Mouse (Mus musculus) CH12.LX (cell line): ENCODE data around the gene 1110017D15Rik.

Source experiments
- BHLHE40 ChIP-seq: IDR thresholded peaks from 2 replicates; pipeline ENCODE4 v1.6.1; 2011; ENCODE audit warnings: mild to moderate bottlenecking, low read depth, low read length, improper control_type of control experiment
- CHD2 ChIP-seq: IDR thresholded peaks from 2 replicates; pipeline ENCODE4 v1.6.1; 2011; ENCODE audit warnings: low read length, improper control_type of control experiment
- CTCF ChIP-seq, 2 experiments: IDR thresholded peaks in 1 of 2; conservative IDR thresholded peaks in 1 of 2; 2 replicates each; pipeline ENCODE4 v1.5.1; 2011 to 2012; ENCODE audit warnings: low read depth in 2 of 2, low read length in 2 of 2, improper control_type of control experiment in 1 of 2, inconsistent platforms in 1 of 2, mild to moderate bottlenecking in 1 of 2, moderate library complexity in 1 of 2
- E2F4 ChIP-seq: IDR thresholded peaks from 2 replicates; pipeline ENCODE4 v1.6.1; 2011; ENCODE audit warnings: low read depth, low read length, improper control_type of control experiment; ENCODE audit not compliant: insufficient replicate concordance
- ELF1 ChIP-seq: IDR thresholded peaks from 2 replicates; pipeline ENCODE4 v1.6.1; 2014; ENCODE audit warnings: low read depth, mild to moderate bottlenecking, inconsistent platforms, low read length, improper control_type of control experiment
- EP300 ChIP-seq: IDR thresholded peaks from 2 replicates; pipeline ENCODE4 v1.6.1; 2011; ENCODE audit warnings: low read length, improper control_type of control experiment
- ETS1 ChIP-seq: conservative IDR thresholded peaks from 2 replicates; pipeline ENCODE4 v1.6.1; 2012; ENCODE audit warnings: low read depth, mild to moderate bottlenecking, inconsistent platforms, low read length, improper control_type of control experiment, moderate library complexity
- KAT2A ChIP-seq: IDR thresholded peaks from 2 replicates; pipeline ENCODE4 v1.6.1; 2012; ENCODE audit warnings: low read length, improper control_type of control experiment, inconsistent platforms; ENCODE audit not compliant: insufficient replicate concordance
- MAFK ChIP-seq: IDR thresholded peaks from 2 replicates; pipeline ENCODE4 v1.6.1; 2011; ENCODE audit warnings: low read length, improper control_type of control experiment; ENCODE audit not compliant: insufficient replicate concordance
- MXI1 ChIP-seq: IDR thresholded peaks from 2 replicates; pipeline ENCODE4 v1.6.1; 2011; ENCODE audit warnings: mild to moderate bottlenecking, low read depth, low read length, improper control_type of control experiment
- MYC ChIP-seq: IDR thresholded peaks from 2 replicates; pipeline ENCODE4 v1.6.1; 2011; ENCODE audit warnings: low read depth, mild to moderate bottlenecking, improper control_type of control experiment, low read length
- NELFE ChIP-seq: IDR thresholded peaks from 2 replicates; pipeline ENCODE4 v1.6.1; 2011; ENCODE audit warnings: low read depth, low read length, improper control_type of control experiment
- POLR2A ChIP-seq: IDR thresholded peaks from 2 replicates; pipeline ENCODE4 v1.6.1; 2011; ENCODE audit warnings: low read depth, mild to moderate bottlenecking, improper control_type of control experiment, low read length
- ZNF384 ChIP-seq: IDR thresholded peaks from 2 replicates; pipeline ENCODE4 v1.6.1; 2012; ENCODE audit warnings: low read depth, low read length, improper control_type of control experiment, inconsistent platforms

GRCm38 (mm10) chr4:41471384-41471689 lies 45.8 kb downstream of the 1110017D15Rik start:
- TF ChIP-seq EP300, result no peak
- TF ChIP-seq ZNF384, result no peak
- no peak for TF ChIP-seq ELF1
- TF ChIP-seq CHD2, result no peak
- TF ChIP-seq E2F4, result no peak
- TF ChIP-seq ETS1, result no peak
- TF ChIP-seq POLR2A, result no peak
- TF ChIP-seq NELFE, result no peak
- no peak for TF ChIP-seq CTCF (conservative IDR thresholded peaks at IDR 0.05 in 1 of 2, IDR thresholded peaks at IDR 0.05 in 1 of 2; ENCODE audit: low read depth in 2 of 2, low read length in 2 of 2)
- TF ChIP-seq MYC, result no peak
- TF ChIP-seq KAT2A, result no peak
- no peak for TF ChIP-seq BHLHE40
- TF ChIP-seq MXI1, result no peak
- TF ChIP-seq MAFK, result no peak
